Mouse (Mus musculus): ENCODE data around the gene Rbm19. TPM values are rescaled to one million over a fixed set of nuclear protein-coding genes. Genes with fewer than 3 reads are reported as not detected.
A peak's percentile ranks its signal among the peaks of the same experiment; 100 is the strongest.

Gene Rbm19
- total RNA-seq, 2 experiments from 2014 or later = 18.4 to 21.7 TPM

- DNase-seq = no peak
Observed at GRCm38 (mm10) chr5:120135337-120135736, 19.1 kb downstream of the Rbm19 start.

- DNase-seq = no peak
Observed at GRCm38 (mm10) chr5:120135823-120136222, 19.6 kb downstream of the Rbm19 start.

- no peak for DNase-seq
Observed at GRCm38 (mm10) chr5:120136236-120136675, 20.0 kb downstream of the Rbm19 start.

- DNase-seq = no peak
Observed at GRCm38 (mm10) chr5:120137038-120137437, 20.8 kb downstream of the Rbm19 start.

GRCm38 (mm10) chr5:120137846-120138245, 21.6 kb downstream of the Rbm19 start:
- no peak for DNase-seq

GRCm38 (mm10) chr5:120138406-120138805, 22.1 kb downstream of the Rbm19 start:
- peak; percentile 58 for DNase-seq

GRCm38 (mm10) chr5:120139224-120139623, 23.0 kb downstream of the Rbm19 start:
- no peak for DNase-seq

GRCm38 (mm10) chr5:120143941-120144340, 27.7 kb downstream of the Rbm19 start:
- DNase-seq = peak; percentile 43

- no peak for DNase-seq
Observed at GRCm38 (mm10) chr5:120145371-120146050, 29.2 kb downstream of the Rbm19 start.

GRCm38 (mm10) chr5:120146051-120146385, 29.8 kb downstream of the Rbm19 start:
- DNase-seq = peak; percentile 77

- no peak for DNase-seq
Observed at GRCm38 (mm10) chr5:120146909-120147308, 30.6 kb downstream of the Rbm19 start.

GRCm38 (mm10) chr5:120148246-120148645, 32.0 kb downstream of the Rbm19 start:
- no peak for DNase-seq

- DNase-seq = no peak
Observed at GRCm38 (mm10) chr5:120151145-120151544, 34.9 kb downstream of the Rbm19 start.

GRCm38 (mm10) chr5:120153140-120153539, 36.9 kb downstream of the Rbm19 start:
- DNase-seq = no peak

GRCm38 (mm10) chr5:120155672-120156071, 39.4 kb downstream of the Rbm19 start:
- DNase-seq = no peak

- DNase-seq = peak; percentile 70
Observed at GRCm38 (mm10) chr5:120156166-120156909, 40.1 kb downstream of the Rbm19 start.

GRCm38 (mm10) chr5:120157115-120157514, 40.9 kb downstream of the Rbm19 start:
- DNase-seq = no peak

GRCm38 (mm10) chr5:120158476-120158875, 42.2 kb downstream of the Rbm19 start:
- DNase-seq = no peak

- DNase-seq = no peak
Observed at GRCm38 (mm10) chr5:120160923-120161658, 44.8 kb downstream of the Rbm19 start.

GRCm38 (mm10) chr5:120162689-120163088, 46.4 kb downstream of the Rbm19 start:
- no peak for DNase-seq

GRCm38 (mm10) chr5:120163428-120163827, 47.2 kb downstream of the Rbm19 start:
- DNase-seq = no peak

GRCm38 (mm10) chr5:120164450-120164849, 48.2 kb downstream of the Rbm19 start:
- peak; percentile 71 for DNase-seq

Measured in heart, postnatal 4 days (tissue).